In genomic region chr13:97295853-97296219, GRCm38 (mm10) we compare ENCODE assay signal across 13 mouse cellular contexts. TPM values are rescaled to one million over a fixed set of nuclear protein-coding genes. Genes with fewer than 3 reads are reported as not detected.
A peak's percentile ranks its signal among the peaks of the same experiment; 100 is the strongest.
DNase-seq lines count a peak whose midpoint lies in the region; ATAC-seq and TF ChIP-seq lines count a peak whose summit lies in the region.
"Had no signal": no experiment of that assay in that cellular context is flagged by ENCODE, and none has a peak within 500 bp of the region (broad histone marks: within the 10 kb centered on the region; RNA-seq: fewer than 3 reads in every experiment).

No protein-coding gene starts in this region.

- peak overlapping the region; percentile 77 for H3K27ac ChIP-seq in heart, adult 2 months
- peak overlapping the region; percentile 53 for H3K27ac ChIP-seq in kidney, embryonic 16.5 days (ENCODE audit: low read length)
- H3K27ac ChIP-seq in intestine, postnatal 0 days (ENCODE audit: low read depth, low read length), result peak overlapping the region; percentile 55
- no peak overlapping the region for H3K27ac ChIP-seq in cerebellum, adult 2 months (ENCODE audit: insufficient read depth, low read length)
- H3K27ac ChIP-seq: embryonic facial prominence, embryonic 13.5 days had no signal

- no peaks in the 10 kb centered on the region for H3K79me2 ChIP-seq in heart, adult 2 months (replicated peaks; ENCODE audit: control insufficient read depth, insufficient read depth, low read length)

- no peak overlapping the region for H3K4me2 ChIP-seq in kidney, embryonic 16.5 days (replicated peaks; ENCODE audit: low read depth, low read length)
- 0 out of 2 replicates have a peak overlapping the region, but pooled peaks have one; percentile 4 for H3K4me2 ChIP-seq in intestine, postnatal 0 days (replicated peaks; ENCODE audit: low read depth)
- H3K4me2 ChIP-seq: embryonic facial prominence, embryonic 13.5 days; lung, embryonic 14.5 days had no signal

- H3K9me3 ChIP-seq in kidney, embryonic 16.5 days (ENCODE audit: low read length), result no peaks in the 10 kb centered on the region
- H3K9me3 ChIP-seq in intestine, postnatal 0 days (ENCODE audit: control insufficient read depth), result no peaks in the 10 kb centered on the region
- H3K9me3 ChIP-seq: embryonic facial prominence, embryonic 13.5 days had no signal

- 39% methylated on average over 11 of the region's 11 CpGs for WGBS in heart, adult 2 months
- WGBS in kidney, embryonic 16.5 days, result 79% methylated on average over 11 of the region's 11 CpGs
- 66% methylated on average over 11 of the region's 11 CpGs for WGBS in intestine, postnatal 0 days
- 85% methylated on average over 11 of the region's 11 CpGs for WGBS in cerebellum, adult 2 months

- 0 out of 2 replicates have a peak overlapping the region, but pooled peaks have one; percentile 13 for H3K4me3 ChIP-seq in heart, adult 2 months
- no peak overlapping the region for H3K4me3 ChIP-seq in kidney, embryonic 16.5 days (ENCODE audit: low read length)
- no peak overlapping the region for H3K4me3 ChIP-seq in intestine, postnatal 0 days (ENCODE audit: low read depth, low read length)
- no peak overlapping the region for H3K4me3 ChIP-seq in cerebellum, adult 2 months (replicated peaks; ENCODE audit: insufficient read depth, low read depth, low read length)
- H3K4me3 ChIP-seq: embryonic facial prominence, embryonic 13.5 days had no signal

- peaks cover 15% of the 10 kb centered on the region for H3K4me1 ChIP-seq in heart, adult 2 months (ENCODE audit: control insufficient read depth, insufficient read depth, low read length)
- H3K4me1 ChIP-seq in kidney, embryonic 16.5 days (ENCODE audit: insufficient read depth, low read length), result peaks cover 18% of the 10 kb centered on the region
- H3K4me1 ChIP-seq in intestine, postnatal 0 days (replicated peaks; ENCODE audit: control insufficient read depth, insufficient read depth, low read length), result peaks cover 9% of the 10 kb centered on the region
- no peaks in the 10 kb centered on the region for H3K4me1 ChIP-seq in cerebellum, adult 2 months (ENCODE audit: control insufficient read depth, insufficient read depth, low read length)

- no peaks in the 10 kb centered on the region for H3K36me3 ChIP-seq in heart, adult 2 months (ENCODE audit: control insufficient read depth, insufficient read depth, low read length)
- no peaks in the 10 kb centered on the region for H3K36me3 ChIP-seq in kidney, embryonic 16.5 days (ENCODE audit: insufficient read depth, low read length)
- H3K36me3 ChIP-seq in intestine, postnatal 0 days (ENCODE audit: control insufficient read depth, insufficient read depth), result no peaks in the 10 kb centered on the region
- H3K36me3 ChIP-seq: embryonic facial prominence, embryonic 13.5 days had no signal

- no peak overlapping the region for H3K9ac ChIP-seq in heart, adult 2 months (ENCODE audit: low read depth, low read length)
- no peak overlapping the region for H3K9ac ChIP-seq in kidney, embryonic 16.5 days (replicated peaks; ENCODE audit: low read length)
- H3K9ac ChIP-seq in intestine, postnatal 0 days (ENCODE audit: low read depth, low read length), result no peak overlapping the region
- H3K9ac ChIP-seq: embryonic facial prominence, embryonic 13.5 days; lung, embryonic 14.5 days had no signal

- no peak for DNase-seq in heart, adult 2 months
- DNase-seq in heart, postnatal 25 days (ENCODE audit: low spot score), result no peak
- no peak for DNase-seq in kidney, postnatal 14 days
- peak; percentile 74 for DNase-seq in ES-CJ7 (ENCODE audit: low read depth, low spot score)
- DNase-seq in cerebellum, adult 2 months, result no peak
- DNase-seq in layer of hippocampus, adult 18-20 months (ENCODE audit: low spot score in 2 of 2), result no peak
- DNase-seq: cerebellum, adult 8-10 months; thymus, adult 18-20 months had no signal

- intact Hi-C loops in heart, adult 2 months (cut with DNase I), result loop anchor here (1.0 to 5.0 kb wide), 3 partner anchors 55 to 401 kb away; partner anchors contain the start of gene Enc1
- intact Hi-C loops in heart, postnatal 25 days (cut with DNase I), result loop anchor here (2.0 kb wide), 1 partner anchor 55 kb away; the partner anchor contains the start of gene Enc1

- TF ChIP-seq EP300 in heart, adult 2 months (IDR thresholded peaks at IDR 0.05; ENCODE audit: insufficient read depth, low read depth, low read length), result no peak

- TF ChIP-seq POLR2A in heart, adult 2 months (IDR thresholded peaks at IDR 0.05; ENCODE audit: insufficient read depth, low read depth, low read length), result no peak; the same call in 1 of the 2 replicates
- TF ChIP-seq POLR2A in cerebellum, adult 2 months (IDR thresholded peaks at IDR 0.05; ENCODE audit: borderline replicate concordance, insufficient read depth, low read length), result no peak

- no peaks in the 10 kb centered on the region for H3K27me3 ChIP-seq in heart, adult 2 months (ENCODE audit: control insufficient read depth, insufficient read depth, low read length)
- no peaks in the 10 kb centered on the region for H3K27me3 ChIP-seq in kidney, embryonic 16.5 days (ENCODE audit: insufficient read depth, low read length)
- H3K27me3 ChIP-seq in intestine, postnatal 0 days (replicated peaks; ENCODE audit: control insufficient read depth, insufficient read depth, low read length), result no peaks in the 10 kb centered on the region
- H3K27me3 ChIP-seq in cerebellum, adult 2 months (ENCODE audit: control insufficient read depth, insufficient read depth, low read length), result no peaks in the 10 kb centered on the region; the same call in 1 of the 2 replicates

- no peak for ATAC-seq in kidney, embryonic 16.5 days (ENCODE audit: low FRiP score, low TSS enrichment)
- ATAC-seq in intestine, postnatal 0 days, result peak; percentile 21; the same call in 1 of the 2 replicates
- ATAC-seq: midbrain, embryonic 16.5 days had no signal

- TF ChIP-seq CTCF in heart, adult 2 months (IDR thresholded peaks at IDR 0.05), result no peak
- TF ChIP-seq CTCF in intestine, postnatal 0 days (IDR thresholded peaks at IDR 0.05; ENCODE audit: low read depth), result no peak
- TF ChIP-seq CTCF in cerebellum, adult 2 months (IDR thresholded peaks at IDR 0.05; ENCODE audit: borderline replicate concordance, insufficient read depth, low read depth, low read length), result no peak

RNA-seq across cellular contexts. Expression of gene Enc1, which starts 54.9 kb away (rescaled TPM):
- total RNA-seq in heart, adult 2 months (2021), result 1 to 10 TPM; 7.7 to 10.0 TPM
- polyA plus RNA-seq in heart, adult 2 months (2012; rRNA removed), result 5.2 and 6.3 TPM in 2 replicates
- total RNA-seq in heart, postnatal 25 days (2021), result 1 to 10 TPM; 5.6 to 6.4 TPM
- polyA plus RNA-seq in kidney, embryonic 16.5 days (2015; fragmentation: Nextera tagmentation; extraction: Ambion mirVana), result 13.7 and 14.3 TPM in 2 replicates
- polyA plus RNA-seq in intestine, postnatal 0 days (2015; fragmentation: Nextera tagmentation; extraction: Ambion mirVana), result 2.3 and 2.6 TPM in 2 replicates
- 16.7 and 20.2 TPM in 2 replicates for polyA plus RNA-seq in cerebellum, adult 2 months (2012; rRNA removed)
- 100 to 1,000 TPM; 757 to 762 TPM for total RNA-seq in layer of hippocampus, adult 18-20 months (2021)
